Mouse (Mus musculus) kidney, adult 8-10 months (tissue): ENCODE data around the gene Gbgt1.
A peak's percentile ranks its signal among the peaks of the same experiment; 100 is the strongest.

Experiments
- DNase-seq, 2 experiments: peaks; one replicate each; pipeline ENCODE4 v3.0.0; 2022

The Gbgt1 gene

DNA sequence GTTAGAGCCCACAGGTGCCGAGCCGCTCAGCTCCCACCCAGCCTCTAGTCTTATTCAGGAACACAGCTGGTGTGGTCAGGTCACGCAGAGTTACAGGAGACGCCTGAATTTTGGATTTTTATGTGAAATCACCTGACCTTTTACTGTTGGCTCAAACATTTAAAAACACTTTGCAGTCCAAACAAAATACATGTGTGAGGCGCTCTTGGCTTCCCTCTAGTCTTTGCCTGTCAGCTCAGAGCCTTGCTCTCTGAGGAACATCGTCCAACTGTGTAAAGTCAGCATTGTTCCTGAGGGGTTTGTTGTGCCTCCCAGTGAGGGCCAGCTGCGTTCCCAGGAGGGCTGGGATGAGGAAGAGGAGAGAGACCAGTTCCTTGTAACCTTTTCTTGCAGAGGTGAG, 33.6 kb downstream of the Gbgt1 start:
- DNase-seq: no peak

DNA sequence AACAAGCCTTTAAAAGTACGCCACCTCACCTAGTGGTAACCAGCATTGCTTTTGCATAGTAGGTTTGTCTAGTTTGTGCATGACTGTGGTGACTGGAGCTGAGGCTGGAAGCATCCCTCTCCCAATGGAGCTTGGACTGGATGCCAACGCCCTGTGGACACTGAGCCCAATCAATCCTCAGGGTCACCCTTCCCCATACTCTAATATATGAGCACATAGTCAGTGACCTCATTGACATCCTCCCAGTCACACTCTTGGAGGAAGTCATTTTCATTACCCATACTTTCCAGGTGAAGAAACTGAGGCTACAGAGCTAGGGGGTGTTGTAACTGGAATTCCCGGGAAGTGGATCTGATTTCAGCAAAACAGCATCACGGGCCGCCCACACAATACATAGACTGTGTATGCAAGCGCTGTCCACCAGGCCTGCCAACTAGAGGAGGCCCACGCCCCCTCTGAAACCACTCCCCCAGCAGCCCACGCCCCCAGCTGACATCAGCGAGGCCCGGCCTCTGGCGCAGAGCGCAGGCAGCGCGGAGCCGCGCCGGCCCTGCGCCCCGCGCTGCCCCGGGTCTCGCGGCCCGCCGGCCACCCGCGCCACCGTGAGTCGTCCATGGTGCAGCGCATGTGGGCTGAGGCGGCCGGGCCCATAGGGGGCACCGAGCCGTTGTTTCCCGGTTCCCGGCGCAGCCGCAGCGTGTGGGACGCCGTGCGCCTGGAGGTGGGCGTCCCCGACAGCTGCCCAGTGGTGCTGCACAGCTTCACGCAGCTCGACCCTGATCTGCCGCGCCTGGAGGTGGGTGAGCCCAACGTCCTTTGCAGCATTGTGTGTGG, 36.5 kb downstream of the Gbgt1 start:
- peak; percentile 85 to 88 for DNase-seq

DNA sequence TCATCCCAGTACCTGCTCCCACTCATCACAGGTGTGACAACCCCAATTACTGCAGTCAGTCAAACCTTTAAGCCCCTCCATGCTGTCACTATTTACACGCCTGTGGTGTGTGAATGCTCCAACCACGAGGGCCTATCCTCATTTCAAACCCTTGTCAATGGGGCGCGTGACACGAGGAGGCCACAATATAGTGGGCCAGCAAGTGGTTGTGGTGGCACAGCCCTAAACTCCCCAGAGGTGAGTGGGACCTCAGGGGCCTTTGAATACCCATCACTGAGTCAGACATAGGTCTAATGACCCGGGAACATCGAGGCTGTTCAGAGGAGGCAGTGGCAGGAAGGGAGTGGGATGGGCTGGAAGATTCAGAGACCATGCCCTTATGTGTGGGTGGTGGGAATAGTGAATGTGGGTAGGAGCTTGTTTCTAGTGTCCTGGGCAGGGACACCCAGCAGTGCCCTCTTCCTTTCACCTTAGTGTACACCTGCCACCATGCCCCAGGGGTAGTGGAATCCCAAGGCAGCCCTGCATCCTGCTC, 37.3 kb downstream of the Gbgt1 start:
- no peak for DNase-seq

DNA sequence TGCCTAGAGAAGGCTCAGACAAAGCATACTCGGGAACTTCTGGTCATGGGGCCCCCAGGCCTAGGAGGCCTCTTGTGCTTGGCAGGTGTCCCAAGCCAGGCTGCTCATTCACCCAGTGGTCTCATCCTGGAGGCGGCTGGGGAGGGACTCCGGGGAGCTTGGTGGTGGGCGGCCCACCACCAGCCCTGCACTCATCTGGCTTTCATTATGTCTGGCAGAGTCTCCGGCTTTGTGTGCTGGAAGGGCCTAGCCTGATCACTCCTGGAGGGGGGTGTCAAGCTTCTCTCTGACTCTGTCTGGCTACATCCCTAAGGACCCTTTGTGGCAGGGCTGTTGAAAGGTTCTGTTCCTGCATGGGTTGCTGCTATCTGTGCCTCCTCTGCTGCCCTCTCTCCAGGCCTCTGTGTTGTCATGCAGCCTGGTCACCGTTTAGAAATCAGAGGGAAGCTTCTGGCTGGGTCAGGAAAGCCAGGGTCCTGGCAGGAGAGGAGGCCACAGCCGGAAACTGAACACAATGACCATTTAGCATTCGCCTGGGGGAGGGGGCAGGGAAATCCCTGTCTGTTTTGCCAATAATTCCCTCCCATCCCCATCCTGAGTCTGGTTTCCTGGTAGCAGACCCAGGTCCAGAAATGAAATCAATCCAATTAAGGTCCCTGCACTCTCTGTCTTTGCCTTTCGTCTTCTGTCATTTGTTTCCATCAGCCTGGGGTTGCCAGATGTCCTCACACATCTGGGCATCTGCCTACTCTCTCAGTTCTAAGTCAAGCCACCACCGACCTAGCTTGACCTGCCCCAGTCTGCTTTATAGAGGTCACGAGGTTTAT, 38.0 kb downstream of the Gbgt1 start:
- DNase-seq: peak in 1 of 2 experiments; percentile 44

DNA sequence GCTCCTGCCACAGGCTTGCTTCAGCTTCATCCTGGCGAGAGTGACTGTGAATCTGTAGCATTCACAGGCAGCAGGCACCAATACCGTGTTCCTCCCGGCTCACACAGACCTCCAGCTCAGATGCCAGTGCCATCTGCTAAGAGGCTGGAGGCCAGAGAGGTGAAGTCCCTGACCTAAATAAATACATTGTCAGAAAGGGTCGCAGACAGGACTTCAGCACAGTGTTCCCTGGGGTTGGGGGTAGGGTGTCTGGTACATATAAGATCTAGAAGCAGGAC, 38.5 kb downstream of the Gbgt1 start:
- DNase-seq: no peak

DNA sequence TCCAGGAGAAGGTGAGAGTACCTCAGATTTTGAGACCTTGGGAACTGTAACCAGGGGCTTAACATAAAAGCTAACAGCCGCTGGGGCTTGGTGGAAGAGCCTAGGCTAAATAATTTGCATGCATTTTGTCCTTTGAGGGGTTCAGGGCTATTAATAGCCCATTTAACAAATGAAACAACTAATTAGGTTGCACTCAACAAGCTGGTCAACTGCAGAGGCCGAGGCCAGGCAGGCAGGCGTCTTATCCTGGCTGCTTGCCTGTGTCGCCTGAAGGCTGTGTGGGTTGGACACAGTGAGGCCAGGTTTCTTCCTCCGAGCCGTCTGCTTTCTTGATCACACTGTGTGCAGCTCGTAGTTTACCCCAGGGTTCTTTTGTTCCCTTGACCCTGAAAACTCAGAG, 39.0 kb downstream of the Gbgt1 start:
- no peak for DNase-seq

DNA sequence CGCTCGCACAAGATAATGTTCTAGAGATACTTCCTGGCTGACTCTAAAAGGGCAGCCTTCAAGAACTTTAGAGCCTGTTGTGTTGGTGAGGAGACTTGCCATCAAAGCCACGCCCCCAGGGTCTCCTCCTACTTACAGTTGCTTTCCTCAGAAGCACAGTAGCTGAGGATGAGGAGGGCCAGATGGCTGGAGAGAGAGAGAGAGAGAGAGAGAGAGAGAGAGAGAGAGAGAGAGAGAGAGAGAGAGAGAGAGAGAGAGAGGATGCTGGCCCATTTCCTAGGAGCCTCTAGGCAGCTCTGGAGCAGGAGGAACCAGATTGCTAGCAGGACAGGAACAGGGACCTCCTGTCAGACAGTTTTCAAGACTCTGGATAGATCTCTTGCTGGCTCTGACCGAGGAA, 39.5 kb downstream of the Gbgt1 start:
- DNase-seq: no peak

DNA sequence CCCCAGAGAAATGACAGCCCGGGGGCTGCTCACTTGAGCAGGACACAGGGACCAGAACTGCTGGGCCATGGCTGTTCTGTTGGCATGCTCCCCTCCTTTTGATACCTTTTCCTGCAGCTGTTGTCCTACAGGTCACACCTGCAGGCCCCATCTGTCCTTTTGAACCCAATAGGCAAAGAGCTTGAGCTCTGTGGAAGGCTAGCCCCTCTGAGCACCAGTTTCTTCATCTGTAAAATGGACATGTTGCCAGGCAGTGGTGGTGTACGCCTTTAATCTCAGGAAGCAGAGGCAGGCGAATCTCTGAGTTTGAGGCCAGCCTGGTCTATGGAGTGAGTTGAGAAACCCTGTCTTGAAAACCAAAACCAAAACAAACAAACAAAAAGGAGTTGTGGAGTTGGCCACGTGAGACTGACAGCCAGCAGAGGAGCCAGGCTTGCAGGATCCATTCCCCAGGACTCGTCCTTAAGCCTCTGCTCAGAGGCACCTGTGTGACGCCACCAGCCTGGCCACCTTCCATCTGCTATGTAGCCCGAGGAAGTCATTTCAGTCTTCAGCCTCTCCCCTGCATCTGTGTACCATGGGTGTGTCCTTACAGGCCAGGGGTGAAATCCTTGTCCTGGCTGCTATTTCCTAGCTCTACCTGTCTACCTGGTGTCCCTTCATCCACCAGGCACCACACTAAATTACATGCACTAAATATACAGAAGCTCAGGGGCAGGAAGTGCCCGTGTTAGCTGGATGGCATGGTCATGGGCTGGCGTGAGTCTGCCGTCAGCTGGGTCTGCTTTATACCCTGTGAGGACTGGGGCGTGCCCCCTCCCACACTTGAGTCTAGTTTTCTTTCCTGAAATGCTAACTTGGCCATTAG, 40.3 kb downstream of the Gbgt1 start:
- DNase-seq: no peak

DNA sequence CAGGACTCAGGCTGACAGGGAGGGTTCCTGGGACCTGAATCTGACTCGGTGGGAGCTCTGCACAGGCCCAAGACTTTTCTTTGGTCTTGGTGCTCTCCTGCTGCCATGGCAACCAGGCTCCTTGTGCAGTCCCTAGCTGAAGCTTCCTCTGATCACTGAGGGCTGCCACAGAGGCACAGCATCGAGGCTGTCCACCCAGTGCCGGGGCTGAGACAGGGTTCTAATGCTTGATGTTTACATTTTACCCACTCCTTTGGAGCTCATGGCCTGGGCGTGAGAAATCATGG, 40.9 kb downstream of the Gbgt1 start:
- DNase-seq: no peak

DNA sequence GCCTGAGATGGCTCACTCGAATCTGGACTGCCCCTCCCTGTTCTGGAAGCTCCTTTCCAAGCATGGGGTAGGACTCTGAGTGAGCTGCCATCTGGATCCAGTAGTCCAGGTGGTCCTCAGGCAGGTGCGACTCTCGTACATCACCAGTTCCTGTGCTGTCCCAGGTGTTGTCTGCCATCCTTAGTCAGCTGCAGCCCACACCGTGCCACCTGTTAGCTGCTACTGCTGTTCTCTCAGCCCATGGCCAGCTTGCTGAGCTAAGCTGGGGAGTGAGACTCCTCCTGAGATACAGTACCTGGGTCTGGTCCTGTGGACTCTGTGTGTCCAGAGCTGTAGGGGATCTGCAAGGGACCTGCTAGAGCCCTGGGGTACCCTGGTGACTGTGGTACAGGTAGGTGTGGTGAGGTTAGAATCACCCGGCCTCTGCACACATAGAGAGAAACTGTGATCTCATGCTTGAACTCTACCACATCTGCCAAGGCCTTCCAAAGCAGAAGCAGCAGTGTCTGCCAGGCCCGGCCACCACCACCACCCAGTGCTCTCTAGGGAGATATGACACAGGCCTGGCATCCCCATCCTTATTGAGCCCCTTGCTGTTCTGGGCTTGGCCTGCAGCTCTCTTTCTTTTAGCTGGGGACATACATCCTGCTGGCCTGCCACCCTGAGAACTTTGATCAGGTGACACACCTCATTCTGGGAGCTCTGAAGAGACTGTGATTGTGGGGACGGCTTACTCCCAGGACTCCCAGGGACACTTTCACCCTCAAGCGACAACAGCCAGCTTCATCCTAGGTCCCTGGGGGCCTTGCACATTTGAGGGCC, 41.5 kb downstream of the Gbgt1 start:
- DNase-seq: no peak

DNA sequence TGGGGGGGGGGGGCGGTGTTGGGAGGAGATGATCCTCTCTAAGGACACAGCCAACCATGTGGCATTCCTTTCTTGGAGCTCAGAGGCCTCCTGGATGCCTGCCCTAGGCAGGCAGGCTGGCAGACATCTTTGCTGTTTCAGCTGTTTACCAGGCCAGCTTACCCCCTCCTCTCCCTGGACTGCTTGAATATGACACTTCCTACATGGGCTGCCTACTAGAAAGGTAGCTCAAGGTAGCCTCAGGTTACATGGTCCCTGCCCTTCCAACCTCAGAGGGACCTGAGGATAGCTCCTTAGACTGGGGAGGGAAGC, 42.1 kb downstream of the Gbgt1 start:
- no peak for DNase-seq

DNA sequence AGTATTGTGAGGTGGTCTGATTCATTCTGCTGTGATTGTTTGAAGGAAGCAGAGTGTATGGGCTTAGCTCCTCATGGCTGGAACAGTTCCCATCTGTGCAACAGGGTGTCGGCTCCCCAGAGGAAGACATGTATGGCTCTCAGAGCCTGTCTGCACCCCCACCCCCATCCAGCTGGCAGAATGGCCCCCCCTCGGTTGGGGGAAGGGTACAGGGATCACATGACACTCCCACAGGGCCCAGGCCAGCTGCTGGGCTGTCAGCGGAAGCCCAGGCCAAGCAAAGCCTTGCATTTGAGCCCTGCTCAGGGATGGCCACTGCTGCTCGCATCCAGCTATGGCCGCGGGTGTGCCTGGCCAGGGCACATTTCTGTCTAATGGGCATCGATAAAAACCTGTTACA, 42.5 kb downstream of the Gbgt1 start:
- no peak for DNase-seq

DNA sequence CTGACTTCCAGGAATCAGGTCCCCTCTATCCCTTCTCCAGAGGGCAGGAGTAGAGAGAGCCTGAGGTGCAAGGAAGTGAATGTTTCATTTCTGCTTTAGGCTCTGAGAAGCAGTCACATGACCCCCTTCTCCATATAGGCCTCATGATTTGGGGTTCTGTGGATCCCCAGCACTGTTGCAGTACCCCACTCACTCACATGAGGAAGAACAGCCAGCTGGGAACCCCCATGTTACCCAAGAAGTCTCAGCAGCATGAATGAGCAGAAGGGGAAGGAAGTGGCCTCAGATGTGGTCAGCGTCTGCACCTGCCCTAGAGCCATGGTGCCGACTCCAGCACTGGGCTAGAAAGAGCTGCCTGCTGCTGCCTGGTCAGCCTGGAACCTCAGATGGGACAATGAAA, 43.3 kb downstream of the Gbgt1 start:
- DNase-seq: no peak

DNA sequence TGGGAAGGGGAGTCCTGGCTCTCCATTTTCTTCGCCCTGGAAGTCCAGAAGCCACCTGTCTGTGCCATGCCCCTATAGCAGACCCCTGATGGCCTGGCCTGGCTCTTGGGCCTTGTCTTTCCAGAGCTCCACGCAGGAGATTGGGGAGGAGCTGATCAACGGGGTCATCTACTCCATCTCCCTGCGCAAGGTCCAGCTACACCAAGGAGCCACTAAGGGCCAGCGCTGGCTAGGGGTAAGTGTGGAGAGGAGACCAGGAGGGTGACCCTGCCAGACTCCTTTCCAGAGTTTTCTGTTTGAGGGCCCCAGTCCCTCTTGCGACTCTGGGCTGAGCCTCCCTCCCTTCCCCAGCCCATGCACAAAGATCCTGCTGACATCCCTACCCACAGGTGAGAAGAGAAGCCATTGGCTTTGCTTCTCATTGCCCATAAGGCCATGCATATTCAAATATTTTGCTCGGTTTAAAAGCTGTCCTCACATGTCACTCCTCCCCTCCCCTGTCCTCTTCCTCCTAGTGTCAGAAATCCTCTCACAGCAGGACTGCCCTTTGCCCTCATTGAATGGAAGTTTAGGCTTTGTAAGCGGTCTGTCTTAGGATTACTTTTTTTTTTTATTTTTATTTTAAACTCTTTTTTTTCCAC, 44.0 kb downstream of the Gbgt1 start:
- no peak for DNase-seq

DNA sequence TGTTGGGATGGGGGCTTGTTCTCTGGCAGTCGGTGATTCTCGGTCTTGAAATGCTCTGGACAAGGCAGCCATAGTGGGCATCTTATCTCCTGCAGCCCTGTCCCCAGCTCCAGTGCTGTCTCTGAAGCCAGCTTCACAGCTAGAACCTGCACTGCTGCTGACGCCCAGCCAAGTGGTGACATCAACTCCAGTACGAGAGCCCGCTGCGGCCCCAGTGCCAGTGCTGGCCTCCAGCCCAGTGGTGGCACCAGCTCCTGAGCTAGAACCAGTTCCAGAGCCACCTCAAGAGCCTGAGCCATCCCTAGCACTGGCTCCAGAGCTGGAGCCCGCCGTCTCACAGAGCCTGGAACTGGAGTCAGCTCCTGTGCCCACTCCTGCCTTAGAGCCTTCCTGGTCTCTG, 47.2 kb downstream of the Gbgt1 start:
- no peak for DNase-seq

DNA sequence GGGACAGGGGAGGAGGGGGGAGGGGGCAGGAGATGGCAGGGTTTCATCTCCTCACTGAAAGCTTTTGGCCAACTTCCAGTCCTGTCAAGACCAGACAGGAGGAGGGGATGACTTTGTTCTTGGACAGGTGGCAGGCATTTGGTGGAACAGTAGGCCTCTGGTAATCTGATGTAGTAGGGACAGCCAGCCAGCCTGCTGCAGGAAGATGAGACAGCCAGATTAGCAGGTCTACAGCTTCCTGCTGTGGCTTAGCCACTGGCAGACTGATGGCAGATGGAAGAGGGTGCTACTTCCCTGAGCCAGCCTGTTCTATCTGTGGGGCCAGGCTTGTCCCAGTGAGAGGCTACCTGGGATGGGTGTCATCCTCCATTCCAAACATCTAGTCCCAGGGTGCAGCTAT, 49.3 kb downstream of the Gbgt1 start:
- no peak for DNase-seq

DNA sequence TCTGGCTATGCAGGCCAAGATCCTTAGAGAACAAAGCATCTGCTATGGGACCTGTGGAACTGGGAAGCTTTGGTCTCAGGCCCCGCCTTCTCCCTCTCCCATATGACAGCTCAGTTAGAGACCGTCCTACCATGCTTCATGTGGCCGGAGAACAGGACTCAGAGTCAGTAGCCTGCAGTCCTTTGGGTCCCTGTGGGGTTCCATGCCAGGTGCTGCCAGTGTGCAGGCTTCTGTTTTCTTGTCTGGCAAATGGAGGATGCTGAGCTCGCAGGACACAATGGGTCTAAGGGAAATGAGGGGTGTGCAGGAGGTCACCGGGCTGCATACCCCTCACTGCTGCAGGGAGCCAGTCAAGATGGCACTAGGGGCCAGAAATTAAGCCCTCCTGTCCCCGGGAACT, 49.9 kb downstream of the Gbgt1 start:
- no peak for DNase-seq

DNA sequence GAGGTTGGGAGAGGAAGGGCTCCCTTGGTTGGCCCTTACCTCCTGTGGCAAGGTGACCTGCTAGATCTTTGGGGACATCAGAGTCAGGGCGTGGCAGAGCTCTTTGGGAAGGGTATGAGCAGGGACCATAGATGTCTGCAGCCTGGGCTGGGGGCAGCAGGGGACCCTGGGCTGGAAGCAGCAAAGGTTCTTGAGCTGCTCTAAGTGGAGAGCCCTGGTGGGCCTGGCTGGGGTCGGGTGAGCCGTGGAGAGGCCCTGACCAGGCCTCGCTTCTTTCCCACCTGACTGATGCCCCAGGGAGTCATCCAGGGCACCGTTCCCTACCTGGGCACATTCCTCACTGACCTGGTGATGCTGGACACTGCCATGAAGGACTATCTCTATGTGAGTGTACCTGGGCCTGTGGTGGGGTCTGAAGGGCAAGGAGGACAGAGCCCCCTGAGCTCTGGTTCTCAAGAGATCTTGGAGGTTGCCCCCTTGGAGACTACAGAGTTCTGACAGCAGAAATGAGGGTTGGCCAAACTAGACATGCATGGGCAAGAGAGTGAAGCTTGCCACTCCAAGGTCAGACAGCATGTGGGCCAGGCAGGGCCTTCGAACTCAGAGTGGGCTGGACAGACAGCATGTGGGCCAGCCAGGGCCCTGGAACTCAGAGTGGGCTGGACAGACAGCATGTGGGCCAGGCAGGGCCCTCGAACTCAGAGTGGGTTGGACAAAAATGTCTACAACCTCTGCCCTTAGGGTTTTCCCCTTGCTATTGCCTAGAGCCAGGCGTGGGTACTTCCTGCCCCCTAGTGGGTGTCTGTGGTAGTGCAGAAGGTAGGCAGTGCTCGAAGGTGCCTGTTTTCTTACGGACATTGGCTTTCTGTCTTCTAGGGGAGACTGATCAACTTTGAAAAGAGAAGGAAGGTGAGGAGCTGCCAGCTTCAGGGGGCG, 50.8 kb downstream of the Gbgt1 start:
- DNase-seq: peak; percentile 72 to 91

DNA sequence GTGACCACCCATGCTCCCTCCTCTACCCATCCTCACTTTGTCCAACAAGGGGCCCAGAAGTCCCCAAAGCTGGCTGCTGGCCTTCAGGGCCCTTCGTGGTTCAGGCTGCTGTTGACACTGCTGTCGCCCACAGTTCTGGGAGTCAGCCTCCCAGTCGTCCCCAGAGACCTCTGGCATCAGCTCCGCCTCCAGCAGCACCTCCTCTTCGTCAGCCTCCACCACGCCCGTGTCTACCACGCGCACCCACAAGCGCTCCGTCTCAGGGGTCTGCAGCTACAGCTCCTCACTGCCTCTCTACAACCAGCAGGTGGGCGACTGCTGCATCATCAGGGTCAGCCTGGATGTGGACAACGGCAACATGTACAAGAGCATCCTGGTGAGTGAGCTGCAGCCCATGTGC, 52.5 kb downstream of the Gbgt1 start:
- no peak for DNase-seq

DNA sequence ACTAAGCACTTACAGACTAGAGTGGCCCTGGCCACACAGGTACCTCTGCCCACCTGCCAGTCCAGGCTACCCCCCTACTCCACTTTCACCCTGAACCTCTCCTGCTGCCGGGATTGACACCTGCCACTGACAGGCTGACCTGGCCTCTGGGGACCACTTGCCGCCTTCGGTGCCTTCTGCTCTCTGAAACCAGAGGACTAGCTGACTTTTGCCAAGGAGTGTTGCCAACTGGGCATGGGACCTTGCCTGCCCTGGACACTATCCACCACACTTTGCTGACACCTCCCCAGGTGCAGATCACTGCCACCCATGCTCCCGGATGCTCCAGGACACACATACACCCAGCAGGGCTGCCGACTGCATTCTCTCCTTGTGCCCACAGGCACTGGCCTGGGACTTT, 55.6 kb downstream of the Gbgt1 start:
- DNase-seq: no peak
